Mouse (Mus musculus) neutrophil, adult 83 days (primary cell): ENCODE measurements around the gene Bard1. TPM values are rescaled to one million over a fixed set of nuclear protein-coding genes. Genes with fewer than 3 reads are reported as not detected.

Source experiments
- total RNA-seq, 2 experiments: library from RNA; stranded (reverse); gene quantifications; one replicate each; pipeline ENCODE4 v1.2.4; 2023

Gene Bard1
- total RNA-seq = 10 to 100 TPM; 13.4 to 17.3 TPM

GRCm38 (mm10) chr1:71102344-71103173 is at the start of gene Bard1:
Gene Bard1 (minus strand): TSS chr1:71103146.

